Mouse (Mus musculus) neutrophil, adult 65 days (primary cell): ENCODE measurements around the gene Olfr901. TPM values are rescaled to one million over a fixed set of nuclear protein-coding genes. Genes with fewer than 3 reads are reported as not detected.

ENCODE experiments used
- total RNA-seq: library from RNA; stranded (reverse); gene quantifications from 2 replicates; pipeline ENCODE4 v1.2.4, GENCODE M21; 2023

Olfr901 gene
- not detected in 2 replicates for total RNA-seq

GRCm38 (mm10) chr9:38429155-38429554, at the start of gene Olfr901:
Gene Olfr901 (plus strand): TSS chr9:38429455.

DNA sequence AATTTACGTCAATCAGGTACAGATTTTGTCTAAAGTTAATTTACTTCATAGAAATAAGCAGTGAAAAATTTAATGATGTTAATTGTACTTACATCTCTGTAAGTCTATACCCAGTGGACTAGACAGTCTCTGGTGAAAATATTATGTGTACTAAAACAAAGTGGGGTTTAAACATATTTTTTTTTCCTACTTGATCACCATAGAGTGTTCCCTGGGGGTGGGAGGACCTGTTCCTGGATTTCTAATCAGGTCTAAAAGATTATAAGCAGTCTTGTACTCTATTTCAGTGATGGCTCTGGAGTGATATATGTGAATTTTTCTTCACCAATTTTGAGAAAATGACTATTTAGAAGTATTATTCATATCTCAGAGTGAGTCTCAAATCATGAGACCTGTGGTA, 27.9 kb upstream of the Olfr901 start, which contains the start of gene Olfr147:
TSS of gene Olfr147 (plus strand) at position 301 of the 400 bp plus-strand sequence.

DNA sequence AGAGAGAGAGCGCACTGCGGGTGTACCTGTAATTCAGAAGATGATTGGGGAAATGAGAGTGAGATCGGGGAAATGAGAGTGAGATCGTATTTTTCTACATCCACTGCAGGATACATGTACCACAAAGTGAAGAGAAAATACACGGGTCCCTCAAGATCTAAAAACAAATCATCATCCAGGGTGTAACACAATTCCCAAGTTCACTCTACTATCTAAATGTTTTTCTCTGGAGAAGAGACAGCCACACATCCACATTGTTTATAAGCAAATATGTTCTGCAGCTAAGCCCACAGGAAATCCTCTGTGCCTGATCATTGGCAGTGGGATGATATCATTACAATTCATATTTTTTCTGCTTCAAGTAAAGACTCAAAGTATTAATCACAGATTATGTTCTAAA, 18.1 kb downstream of the Olfr901 start, which contains the start of gene Olfr902:
TSS of gene Olfr902 (plus strand) at position 301 of the 400 bp plus-strand sequence.

GRCm38 (mm10) chr9:38462844-38463243, 33.6 kb downstream of the Olfr901 start, which contains the start of gene Olfr904:
Gene Olfr904 (plus strand): TSS chr9:38463144.

DNA sequence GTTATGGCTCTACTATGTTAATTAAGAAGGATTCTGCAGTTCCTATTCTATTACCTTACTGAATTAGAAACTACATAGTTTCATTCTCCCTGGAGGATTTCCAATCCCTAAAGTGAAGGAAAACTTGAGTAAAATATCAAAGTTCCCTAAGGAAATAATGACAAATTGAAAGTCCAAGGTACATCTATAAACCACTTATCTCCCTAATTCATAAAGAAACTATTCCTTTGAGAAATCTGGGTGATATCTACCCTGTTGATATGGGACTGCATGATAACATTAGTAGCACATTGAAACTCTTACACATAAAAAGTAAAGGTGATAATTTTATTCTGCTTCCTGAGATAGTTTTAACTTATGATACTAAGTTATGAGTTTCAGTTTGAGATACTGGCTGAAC, 41.6 kb downstream of the Olfr901 start, which contains the start of gene Olfr905:
TSS of gene Olfr905 (plus strand) at position 301 of the 400 bp plus-strand sequence.

Other genes starting within 250 kb of the Olfr901 start
- not detected in 2 replicates for gene Olfr891, start 248.6 kb upstream of the Olfr901 start, total RNA-seq
- not detected in 2 replicates for gene Olfr893, start 221.1 kb upstream of the Olfr901 start, total RNA-seq
- not detected in 2 replicates for gene Olfr894, start 211.4 kb upstream of the Olfr901 start, total RNA-seq
- gene Olfr143, start 176.7 kb upstream of the Olfr901 start, total RNA-seq: not detected in 2 replicates
- not detected in 2 replicates for gene Olfr895, start 161.6 kb upstream of the Olfr901 start, total RNA-seq
- not detected in 2 replicates for gene Olfr896-ps1, start 138.3 kb upstream of the Olfr901 start, total RNA-seq
- not detected in 2 replicates for gene Olfr25, start 100.4 kb upstream of the Olfr901 start, total RNA-seq
- not detected in 2 replicates for gene Olfr898, start 81.0 kb upstream of the Olfr901 start, total RNA-seq
- not detected in 2 replicates for gene Olfr250, start 62.6 kb upstream of the Olfr901 start, total RNA-seq
- gene Olfr251, start 52.4 kb upstream of the Olfr901 start, total RNA-seq: not detected in 2 replicates
- gene Olfr147, start 27.8 kb upstream of the Olfr901 start, total RNA-seq: not detected in 2 replicates
- not detected in 2 replicates for gene Olfr902, start 18.2 kb downstream of the Olfr901 start, total RNA-seq
- gene Olfr904, start 33.7 kb downstream of the Olfr901 start, total RNA-seq: not detected in 2 replicates
- gene Olfr905, start 41.7 kb downstream of the Olfr901 start, total RNA-seq: 0.14 TPM in 1 of 2 replicates, not detected in the other
- gene Olfr906, start 57.6 kb downstream of the Olfr901 start, total RNA-seq: not detected in 2 replicates
- gene Olfr907, start 66.3 kb downstream of the Olfr901 start, total RNA-seq: not detected in 2 replicates
- gene Olfr911-ps1, start 92.1 kb downstream of the Olfr901 start, total RNA-seq: not detected in 2 replicates
- not detected in 2 replicates for gene Olfr910, start 108.4 kb downstream of the Olfr901 start, total RNA-seq
- gene Olfr912, start 150.7 kb downstream of the Olfr901 start, total RNA-seq: not detected in 2 replicates
- gene Olfr913, start 163.3 kb downstream of the Olfr901 start, total RNA-seq: not detected in 2 replicates
- not detected in 2 replicates for gene Olfr914, start 175.6 kb downstream of the Olfr901 start, total RNA-seq
- gene Olfr916, start 230.4 kb downstream of the Olfr901 start, total RNA-seq: not detected in 2 replicates
- not detected in 2 replicates for gene Olfr917, start 236.4 kb downstream of the Olfr901 start, total RNA-seq
- gene Olfr918, start 245.1 kb downstream of the Olfr901 start, total RNA-seq: not detected in 2 replicates